Mouse (Mus musculus): ENCODE results near the gene B3galt1.

GRCm38 (mm10) chr2:68005711-68006110, 440.0 kb downstream of the B3galt1 start:
- TF ChIP-seq POLR2A (IDR thresholded peaks at IDR 0.05; ENCODE audit: insufficient read length, low read depth), result no peak
- TF ChIP-seq CEBPB (IDR thresholded peaks at IDR 0.05; ENCODE audit: insufficient read depth, poor library complexity, severe bottlenecking), result no peak
- no peak for TF ChIP-seq E2F4 (IDR thresholded peaks at IDR 0.05; ENCODE audit: insufficient read depth)
- no peak for TF ChIP-seq TCF12 (IDR thresholded peaks at IDR 0.05; ENCODE audit: insufficient read depth, poor library complexity, severe bottlenecking)
- no peak for TF ChIP-seq REST (IDR thresholded peaks at IDR 0.05; ENCODE audit: insufficient read depth, insufficient read length)
- TF ChIP-seq MYOD1 (IDR thresholded peaks at IDR 0.05; ENCODE audit: control insufficient read depth in 1 of 3, insufficient read length in 2 of 3, low read depth in 2 of 3), result no peak
- TF ChIP-seq USF1 (IDR thresholded peaks at IDR 0.05; ENCODE audit: low read depth), result no peak
